Mouse (Mus musculus) adrenal gland, adult 10 weeks (tissue): ENCODE results near the gene Rnf144b. TPM values are rescaled to one million over a fixed set of nuclear protein-coding genes. Genes with fewer than 3 reads are reported as not detected.

Experiments
- polyA plus RNA-seq: library from polyadenylated mRNA; stranded (reverse); fragments of 350-450 nt; fragmentation: Illumina TruSeq; extraction: RNeasy Lipid Tissue Mini Kit (QIAGEN cat#74804); gene quantifications from one replicate; pipeline ENCODE4 v1.2.3, GENCODE M21; 2014; ENCODE audit warnings: low read depth, low replicate concordance

Gene Rnf144b
- polyA plus RNA-seq: 4.8 TPM

DNA sequence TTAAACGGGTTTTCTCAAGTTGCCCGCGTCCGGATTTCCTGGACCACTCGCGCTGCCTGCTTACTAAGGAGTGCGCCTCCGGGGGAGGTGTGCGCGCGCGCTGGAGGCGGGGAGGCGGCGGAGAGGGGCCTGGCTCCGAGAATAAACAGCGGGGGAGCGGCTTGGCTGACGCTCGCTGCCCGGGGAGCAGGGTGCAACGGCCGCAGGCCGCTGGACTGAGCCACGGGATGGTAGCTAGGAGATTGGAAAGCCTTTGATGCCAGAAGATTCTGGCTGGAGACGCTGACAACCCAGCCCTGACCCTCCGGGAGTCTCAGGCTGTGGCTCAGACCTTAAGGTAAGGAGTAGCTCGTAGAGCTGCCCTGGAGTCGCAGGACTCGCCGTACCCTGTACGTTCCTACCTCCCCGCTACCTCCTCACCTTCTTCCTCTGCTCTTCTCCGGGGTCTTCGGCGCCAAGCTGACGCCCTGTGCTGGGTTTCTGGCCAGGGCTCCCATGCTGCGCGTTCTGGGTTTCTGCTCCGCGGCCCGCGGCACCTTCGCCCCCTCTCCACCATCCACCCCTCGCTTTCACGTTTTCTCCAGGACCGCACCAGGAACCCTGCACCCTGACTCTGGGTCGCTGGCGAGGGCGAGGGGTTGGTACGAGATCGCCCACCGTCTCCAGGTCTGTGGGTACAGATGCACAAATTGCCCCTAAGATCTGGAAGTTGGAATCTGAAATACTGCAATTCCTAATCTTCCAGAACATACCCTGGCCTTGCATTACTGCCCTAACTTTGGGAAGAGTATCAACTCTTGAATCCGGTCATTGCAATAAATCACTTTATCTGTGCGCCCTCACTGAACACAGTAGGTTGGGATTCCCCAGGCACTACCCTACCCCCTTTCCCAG is at the start of gene Rnf144b:
TSS of gene Rnf144b (plus strand) at position 120 of the 894 bp plus-strand sequence.

GRCm38 (mm10) chr13:47105711-47106579 is 16.5 kb upstream of the Rnf144b start, which contains the start of gene Dek:
Dek (minus strand) TSS chr13:47106201.

Other genes starting within 250 kb of the Rnf144b start
- 15.4 TPM for gene Kif13a, start 192.8 kb upstream of the Rnf144b start, polyA plus RNA-seq
- gene Nhlrc1, start 107.8 kb upstream of the Rnf144b start, polyA plus RNA-seq: 9.7 TPM
- gene Kdm1b, start 79.2 kb upstream of the Rnf144b start, polyA plus RNA-seq: 40.5 TPM
- 11.0 TPM for gene Tpmt, start 77.9 kb upstream of the Rnf144b start, polyA plus RNA-seq
- 400 TPM for gene Dek, start 16.5 kb upstream of the Rnf144b start, polyA plus RNA-seq